Mouse (Mus musculus) kidney, adult 18-20 months (tissue): ENCODE data around the gene 6430548M08Rik.

Source experiments
- DNase-seq: peaks from one replicate; pipeline ENCODE4 v3.0.0; 2021

6430548M08Rik gene

GRCm38 (mm10) chr8:120109149-120109548, 4.8 kb upstream of the 6430548M08Rik start:
- no peak for DNase-seq

- no peak for DNase-seq
Measured at GRCm38 (mm10) chr8:120110966-120111365, 3.0 kb upstream of the 6430548M08Rik start.

GRCm38 (mm10) chr8:120111382-120111781, 2.6 kb upstream of the 6430548M08Rik start:
- no peak for DNase-seq

GRCm38 (mm10) chr8:120112535-120112934, 1.4 kb upstream of the 6430548M08Rik start:
- DNase-seq = no peak

- no peak for DNase-seq
Measured at GRCm38 (mm10) chr8:120113306-120113705, 646 bp upstream of the 6430548M08Rik start.

GRCm38 (mm10) chr8:120114315-120114841, 426 bp downstream of the 6430548M08Rik start:
- DNase-seq = peak; percentile 37

- DNase-seq = no peak
Measured at GRCm38 (mm10) chr8:120116600-120116999, 2.6 kb downstream of the 6430548M08Rik start.

- DNase-seq = peak; percentile 45
Measured at GRCm38 (mm10) chr8:120118162-120118561, 4.2 kb downstream of the 6430548M08Rik start.

GRCm38 (mm10) chr8:120118847-120119246, 4.9 kb downstream of the 6430548M08Rik start:
- no peak for DNase-seq

- DNase-seq = no peak
Measured at GRCm38 (mm10) chr8:120119429-120119828, 5.5 kb downstream of the 6430548M08Rik start.

- no peak for DNase-seq
Measured at GRCm38 (mm10) chr8:120119931-120120330, 6.0 kb downstream of the 6430548M08Rik start.

- no peak for DNase-seq
Measured at GRCm38 (mm10) chr8:120120951-120121350, 7.0 kb downstream of the 6430548M08Rik start.

- DNase-seq = no peak
Measured at GRCm38 (mm10) chr8:120124261-120124660, 10.3 kb downstream of the 6430548M08Rik start.

GRCm38 (mm10) chr8:120124836-120125389, 11.0 kb downstream of the 6430548M08Rik start:
- DNase-seq = no peak

- DNase-seq = no peak
Measured at GRCm38 (mm10) chr8:120126357-120127161, 12.6 kb downstream of the 6430548M08Rik start.

- DNase-seq = no peak
Measured at GRCm38 (mm10) chr8:120129547-120129946, 15.6 kb downstream of the 6430548M08Rik start.

GRCm38 (mm10) chr8:120131158-120131557, 17.2 kb downstream of the 6430548M08Rik start:
- no peak for DNase-seq

- peak; percentile 50 for DNase-seq
Measured at GRCm38 (mm10) chr8:120133169-120133568, 19.2 kb downstream of the 6430548M08Rik start.

- DNase-seq = no peak
Measured at GRCm38 (mm10) chr8:120135687-120136086, 21.7 kb downstream of the 6430548M08Rik start.

GRCm38 (mm10) chr8:120136618-120137017, 22.7 kb downstream of the 6430548M08Rik start:
- DNase-seq = no peak

GRCm38 (mm10) chr8:120138958-120139357, 25.0 kb downstream of the 6430548M08Rik start:
- no peak for DNase-seq

GRCm38 (mm10) chr8:120140769-120141168, 26.8 kb downstream of the 6430548M08Rik start:
- DNase-seq = no peak

- DNase-seq = no peak
Measured at GRCm38 (mm10) chr8:120143911-120144651, 30.1 kb downstream of the 6430548M08Rik start.
